In the genomic region with DNA sequence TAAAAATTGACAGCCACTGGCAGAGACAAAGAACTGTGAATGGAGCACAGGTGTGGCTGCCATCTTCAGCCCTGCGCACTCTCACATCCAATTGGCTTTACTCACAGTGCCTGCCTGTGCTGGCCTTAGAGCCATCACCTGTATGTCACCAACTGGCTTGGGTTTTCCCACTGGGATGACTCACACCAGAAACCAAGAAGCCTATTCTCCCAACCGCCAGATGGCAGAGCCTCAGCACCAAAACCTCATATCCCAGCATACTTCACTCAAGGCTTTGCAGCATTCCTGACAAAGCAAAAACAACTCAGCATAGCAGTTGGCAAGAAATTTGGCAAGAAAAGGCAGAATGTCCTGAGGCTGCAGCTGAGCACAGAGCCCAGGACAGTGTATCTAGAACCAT, we compare ENCODE assay signal across 11 mouse cellular contexts. TPM values are rescaled to one million over a fixed set of nuclear protein-coding genes. Genes with fewer than 3 reads are reported as not detected.
DNase-seq lines count a peak whose midpoint lies in the region; ATAC-seq and TF ChIP-seq lines count a peak whose summit lies in the region.
"Had no signal": no experiment of that assay in that cellular context is flagged by ENCODE, and none has a peak within 500 bp of the region (broad histone marks: within the 10 kb centered on the region; RNA-seq: fewer than 3 reads in every experiment).

No protein-coding gene starts in this region.

- H3K4me1 ChIP-seq in forebrain, embryonic 13.5 days, result peaks cover 14% of the 10 kb centered on the region
- H3K4me1 ChIP-seq in forebrain, embryonic 12.5 days, result no peaks in the 10 kb centered on the region
- H3K4me1 ChIP-seq: heart, embryonic 13.5 days; limb, embryonic 15.5 days had no signal

- peak; percentile 24; the same call in 1 of the 2 replicates for ATAC-seq in forebrain, embryonic 13.5 days
- ATAC-seq in forebrain, embryonic 12.5 days (ENCODE audit: low FRiP score), result no peak
- ATAC-seq: midbrain, embryonic 16.5 days had no signal

- H3K9ac ChIP-seq in forebrain, embryonic 13.5 days, result no peak overlapping the region
- no peak overlapping the region for H3K9ac ChIP-seq in forebrain, embryonic 12.5 days
- H3K9ac ChIP-seq: heart, embryonic 13.5 days; limb, embryonic 15.5 days had no signal

- peak; percentile 69 for DNase-seq in 3134 (ENCODE audit: extremely low read depth, insufficient read length, low spot score)
- peak; percentile 96 for DNase-seq in brain, adult 2 months (ENCODE audit: low read depth, low spot score)
- peak; percentile 57 to 62 for DNase-seq in layer of hippocampus, adult 2 months (ENCODE audit: low spot score in 2 of 2)
- DNase-seq in urinary bladder, postnatal 25 days (ENCODE audit: low spot score), result no peak
- DNase-seq in kidney, postnatal 14 days, result no peak
- no peak for DNase-seq in heart, adult 9 months (ENCODE audit: low spot score in 2 of 2)

- no peaks in the 10 kb centered on the region for H3K27me3 ChIP-seq in forebrain, embryonic 13.5 days
- no peaks in the 10 kb centered on the region for H3K27me3 ChIP-seq in forebrain, embryonic 12.5 days
- H3K27me3 ChIP-seq: heart, embryonic 13.5 days; limb, embryonic 15.5 days had no signal

- peak; percentile 76 for TF ChIP-seq CTCF in layer of hippocampus, adult 2 months (conservative IDR thresholded peaks at IDR 0.05)

- no peak overlapping the region for H3K4me2 ChIP-seq in forebrain, embryonic 13.5 days
- H3K4me2 ChIP-seq in forebrain, embryonic 12.5 days, result no peak overlapping the region
- H3K4me2 ChIP-seq: heart, embryonic 13.5 days; limb, embryonic 15.5 days had no signal

- no peaks in the 10 kb centered on the region for H3K9me3 ChIP-seq in forebrain, embryonic 13.5 days (replicated peaks)
- no peaks in the 10 kb centered on the region for H3K9me3 ChIP-seq in forebrain, embryonic 12.5 days
- H3K9me3 ChIP-seq: heart, embryonic 13.5 days; limb, embryonic 15.5 days had no signal

- peaks cover 90% of the 10 kb centered on the region for H3K36me3 ChIP-seq in forebrain, embryonic 13.5 days (ENCODE audit: poor library complexity, severe bottlenecking)
- peaks cover 90% of the 10 kb centered on the region for H3K36me3 ChIP-seq in forebrain, embryonic 12.5 days (replicated peaks)

- no peak overlapping the region for H3K4me3 ChIP-seq in forebrain, embryonic 13.5 days
- H3K4me3 ChIP-seq in forebrain, embryonic 12.5 days (replicated peaks), result no peak overlapping the region
- no peak overlapping the region for H3K4me3 ChIP-seq in layer of hippocampus, adult 2 months
- H3K4me3 ChIP-seq: heart, embryonic 13.5 days; limb, embryonic 15.5 days had no signal

- H3K27ac ChIP-seq in forebrain, embryonic 13.5 days, result peak overlapping the region; percentile 46
- H3K27ac ChIP-seq in forebrain, embryonic 12.5 days, result no peak overlapping the region
- H3K27ac ChIP-seq in layer of hippocampus, adult 2 months, result peak overlapping the region; percentile 82
- H3K27ac ChIP-seq: heart, embryonic 13.5 days; limb, embryonic 15.5 days had no signal

- 78% methylated on average over 2 of the region's 2 CpGs for WGBS in forebrain, embryonic 13.5 days
- 93% methylated on average over 2 of the region's 2 CpGs for WGBS in forebrain, embryonic 12.5 days

RNA-seq across cellular contexts. Expression of a gene that starts 48.2 kb away (rescaled TPM):
- polyA plus RNA-seq in forebrain, embryonic 13.5 days (2015; fragmentation: Nextera tagmentation; extraction: Ambion mirVana), result 179 and 204 TPM in 2 replicates
- 216 and 229 TPM in 2 replicates for polyA plus RNA-seq in forebrain, embryonic 12.5 days (2016; fragmentation: Nextera tagmentation; extraction: Ambion mirVana)
- 100 to 1,000 TPM; 148 to 162 TPM for total RNA-seq in layer of hippocampus, adult 2 months (2021)

RNA-seq across cellular contexts. Expression of a gene that starts 52.1 kb away (rescaled TPM):
- 11.9 and 12.1 TPM in 2 replicates for polyA plus RNA-seq in forebrain, embryonic 13.5 days (2015; fragmentation: Nextera tagmentation; extraction: Ambion mirVana)
- 14.4 and 16.2 TPM in 2 replicates for polyA plus RNA-seq in forebrain, embryonic 12.5 days (2016; fragmentation: Nextera tagmentation; extraction: Ambion mirVana)
- total RNA-seq in layer of hippocampus, adult 2 months (2021), result 1 to 10 TPM; 5.0 to 6.6 TPM

RNA-seq across cellular contexts. Expression of a gene that starts 52.6 kb away (rescaled TPM):
- 68.8 and 70.4 TPM in 2 replicates for polyA plus RNA-seq in forebrain, embryonic 13.5 days (2015; fragmentation: Nextera tagmentation; extraction: Ambion mirVana)
- 82.9 and 83.1 TPM in 2 replicates for polyA plus RNA-seq in forebrain, embryonic 12.5 days (2016; fragmentation: Nextera tagmentation; extraction: Ambion mirVana)
- 10 to 100 TPM; 39.0 to 42.3 TPM for total RNA-seq in layer of hippocampus, adult 2 months (2021)

Comparison
In these comparisons a context has a peak if more than half of its experiments do, and no peak if none do; other contexts are left out.
1. DNase-seq: peak in 3134 (single experiment), brain, adult 2 months (single experiment) and layer of hippocampus, adult 2 months (2 of 2); none in urinary bladder, postnatal 25 days (single experiment), kidney, postnatal 14 days (single experiment) and heart, adult 9 months (0 of 2).